Mouse (Mus musculus) lung, adult 2 months (tissue): ENCODE results near the gene Map1a.

Experiments used
- CTCF ChIP-seq: fragments of 200-500 bp; IDR thresholded peaks from 2 replicates; pipeline ENCODE4 v1.5.1; 2011; ENCODE audit warnings: mild to moderate bottlenecking, low read length, control low read depth; ENCODE audit not compliant: insufficient read depth
- POLR2A ChIP-seq: fragments of 200-500 bp; IDR thresholded peaks from 2 replicates; pipeline ENCODE4 v1.6.1; 2011; ENCODE audit warnings: low read depth, mild to moderate bottlenecking, control low read depth, low read length, borderline replicate concordance; ENCODE audit errors: extremely low read depth

DNA sequence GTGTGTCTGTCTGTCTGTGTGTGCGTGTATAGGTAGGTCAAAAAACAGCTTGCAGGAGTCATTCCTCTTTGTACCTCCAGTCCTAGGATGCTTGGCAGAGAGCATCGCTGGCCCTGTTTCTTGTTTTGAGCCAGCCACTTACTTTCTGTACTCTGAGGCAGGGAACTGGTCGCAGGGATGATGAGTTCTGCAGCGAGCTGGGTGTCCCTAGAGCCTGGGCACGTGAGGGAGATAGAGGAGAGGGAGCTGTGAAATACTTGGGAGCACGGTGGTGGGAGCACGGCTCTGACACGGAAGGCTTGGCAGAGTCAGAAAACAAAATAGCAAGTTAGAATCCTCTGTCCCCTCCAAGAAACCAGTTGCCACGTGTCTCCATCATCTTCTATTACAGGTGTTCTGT is 8.3 kb downstream of the Map1a start:
- no peak for TF ChIP-seq CTCF
- no peak for TF ChIP-seq POLR2A
